Mouse (Mus musculus) R1 (cell line): ENCODE data around the gene Elfn2.

Experiments used
- DNase-seq: peaks from one replicate; pipeline ENCODE4 v3.0.0-alpha.2; 2018; ENCODE audit warnings: low read depth, low spot score

Elfn2 gene

DNA sequence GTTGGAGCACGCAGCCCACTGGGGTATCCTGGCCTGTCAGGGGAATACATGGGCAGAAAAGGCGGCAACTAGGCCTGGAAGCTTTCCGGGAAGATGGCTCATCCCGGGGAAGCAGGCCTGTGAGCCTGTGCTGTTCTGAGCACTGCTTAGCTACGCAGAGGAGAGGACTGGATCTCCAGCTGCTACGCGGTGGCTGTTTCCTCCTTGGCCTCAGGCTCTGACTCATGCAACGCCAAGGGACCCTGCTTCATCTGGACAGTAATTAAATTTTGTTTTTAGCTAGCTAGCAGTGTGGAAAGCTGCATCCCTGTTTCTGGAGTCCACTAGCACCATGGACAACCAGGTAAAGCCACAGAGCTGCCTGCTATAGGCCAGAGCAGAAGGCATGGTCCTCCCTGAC is 36.8 kb downstream of the Elfn2 start:
- DNase-seq, result no peak

DNA sequence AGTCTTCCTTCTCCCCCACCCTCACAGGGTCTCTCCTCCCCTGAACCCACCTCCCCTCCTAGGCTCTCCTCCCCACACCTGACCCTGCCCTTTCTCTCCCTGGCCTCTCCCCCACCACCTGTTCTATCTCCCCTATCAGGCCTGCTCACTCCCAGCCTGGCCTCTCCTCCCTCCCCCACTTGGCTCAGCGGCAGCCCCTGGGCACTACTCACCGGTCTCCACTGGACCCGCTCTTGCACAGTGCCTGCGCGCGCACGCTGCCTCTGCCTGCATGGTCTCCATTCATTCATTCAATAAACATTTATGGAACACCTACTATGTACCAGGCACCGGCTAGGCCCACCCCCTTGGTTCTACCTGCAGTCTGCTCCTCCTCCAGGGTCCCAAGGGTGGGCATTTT is 37.3 kb downstream of the Elfn2 start:
- DNase-seq, result no peak

DNA sequence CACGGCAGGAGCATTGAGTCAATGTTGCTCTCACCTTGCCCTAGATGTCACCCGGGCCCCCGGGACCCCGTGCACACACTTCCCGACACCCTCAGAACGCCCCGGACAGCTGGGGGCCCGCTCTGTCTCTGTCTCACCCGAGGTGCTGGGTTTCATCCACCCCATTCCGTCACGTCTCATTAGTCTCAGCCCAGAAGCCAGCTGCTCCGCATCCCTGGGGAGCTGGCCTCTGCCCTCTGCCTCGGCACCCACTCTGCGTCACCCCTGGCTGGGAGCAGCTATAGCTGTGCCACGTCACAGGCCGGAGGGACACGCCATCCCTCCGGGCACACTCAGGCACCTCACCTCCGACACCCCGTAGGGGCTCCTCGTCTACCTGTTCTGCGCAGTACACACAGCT is 38.3 kb downstream of the Elfn2 start:
- DNase-seq, result no peak

DNA sequence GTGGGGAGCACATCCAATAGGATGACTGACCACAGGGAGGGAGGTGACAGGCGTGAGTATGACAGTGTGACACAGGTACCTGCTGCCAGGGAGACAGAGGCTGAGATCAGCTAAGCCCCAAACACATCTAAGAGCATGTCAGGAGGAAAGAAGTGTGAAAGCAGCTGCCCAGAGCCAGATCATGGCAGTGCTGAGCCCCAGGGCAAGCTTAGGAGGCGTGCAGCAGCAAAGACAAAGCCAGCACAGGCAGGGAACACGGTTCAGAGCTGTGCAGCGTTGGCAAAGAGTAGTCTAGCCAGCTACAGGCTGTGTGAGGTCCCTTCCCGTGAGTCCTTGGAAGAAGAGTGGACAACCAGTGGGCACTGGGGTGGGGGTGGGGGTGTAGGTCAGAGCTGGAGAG is 40.9 kb downstream of the Elfn2 start:
- DNase-seq, result no peak

DNA sequence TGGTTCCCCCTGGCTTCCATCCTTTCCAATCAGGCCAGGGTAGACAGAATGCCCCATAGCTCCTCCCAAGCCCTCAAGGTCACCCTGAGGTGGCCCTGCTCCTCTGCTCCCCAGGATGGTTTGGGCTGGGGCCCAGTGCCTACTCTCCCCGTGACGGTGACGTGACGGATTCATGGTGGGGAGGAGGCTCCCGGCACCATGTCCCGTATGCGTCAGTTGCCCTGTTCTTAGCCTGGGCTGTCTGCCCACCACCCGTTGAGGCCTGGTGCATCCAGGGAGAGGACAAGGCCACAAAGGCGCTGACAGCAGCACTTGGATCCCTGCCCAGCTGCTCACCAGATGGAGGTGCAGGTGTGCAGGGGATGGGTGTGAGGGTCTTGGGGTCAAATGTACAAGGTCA is 41.6 kb downstream of the Elfn2 start:
- DNase-seq, result no peak

DNA sequence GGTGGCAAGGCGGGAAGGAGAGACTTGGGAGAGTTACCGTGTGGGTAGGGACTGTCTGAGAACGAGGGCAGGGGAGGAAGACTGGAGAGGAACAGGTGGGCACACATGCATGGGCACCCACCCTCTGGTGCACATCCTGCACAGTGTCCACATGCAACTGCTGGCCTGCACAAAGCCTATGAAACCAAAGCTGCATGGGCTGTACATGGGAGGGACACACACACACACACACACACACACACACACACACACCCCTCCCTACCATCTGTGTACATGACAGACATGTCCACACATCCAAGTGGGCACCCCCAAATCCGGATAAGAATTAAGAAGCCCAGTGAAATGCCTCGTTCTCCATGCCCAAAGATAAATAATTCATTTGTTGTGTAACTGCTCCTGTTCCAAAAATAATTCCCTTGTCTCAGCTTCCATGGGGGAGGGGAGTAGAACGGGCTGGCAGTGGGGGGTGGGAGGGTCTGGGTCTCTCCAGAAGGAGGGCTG is 43.6 kb downstream of the Elfn2 start:
- DNase-seq, result no peak

DNA sequence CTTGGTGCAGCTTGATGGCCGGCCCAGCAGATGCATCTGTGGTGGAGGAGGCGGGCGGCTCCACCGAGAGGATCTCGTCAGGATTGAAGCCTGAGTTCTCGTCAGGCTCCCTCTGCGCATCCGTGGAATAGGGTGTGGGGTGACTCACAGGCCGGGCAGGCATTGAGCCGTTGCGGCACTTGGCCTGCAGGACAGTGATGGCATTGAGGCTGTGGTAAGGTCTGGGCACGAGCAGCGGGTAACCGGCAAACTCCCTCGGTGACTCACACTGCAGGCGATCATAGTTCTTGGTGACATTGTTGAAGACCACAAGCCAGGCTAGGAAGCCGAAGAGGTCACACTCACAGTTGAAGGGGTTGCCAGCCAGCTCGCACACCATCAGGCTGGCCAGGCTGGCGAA is 45.1 kb downstream of the Elfn2 start:
- DNase-seq, result no peak

DNA sequence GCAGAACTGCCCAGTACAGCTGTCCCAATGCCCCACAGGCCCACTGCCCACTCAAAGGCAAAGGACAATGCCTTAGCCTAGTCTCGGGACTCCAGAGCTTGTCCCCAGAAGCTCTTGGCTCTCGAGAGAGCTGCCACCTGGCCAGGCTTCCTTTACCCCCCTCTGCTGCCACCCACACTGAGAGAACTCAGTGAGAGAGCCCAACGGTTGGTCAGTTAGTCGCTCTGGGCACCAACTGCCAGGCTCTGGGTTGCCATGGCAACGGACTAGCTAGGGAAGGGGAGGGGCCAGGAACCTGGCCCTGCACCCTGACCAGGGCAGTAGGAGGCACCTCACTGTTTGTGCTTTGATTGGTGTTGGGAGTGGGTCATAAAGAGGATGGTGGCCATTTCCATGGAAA is 48.2 kb downstream of the Elfn2 start:
- DNase-seq, result no peak

DNA sequence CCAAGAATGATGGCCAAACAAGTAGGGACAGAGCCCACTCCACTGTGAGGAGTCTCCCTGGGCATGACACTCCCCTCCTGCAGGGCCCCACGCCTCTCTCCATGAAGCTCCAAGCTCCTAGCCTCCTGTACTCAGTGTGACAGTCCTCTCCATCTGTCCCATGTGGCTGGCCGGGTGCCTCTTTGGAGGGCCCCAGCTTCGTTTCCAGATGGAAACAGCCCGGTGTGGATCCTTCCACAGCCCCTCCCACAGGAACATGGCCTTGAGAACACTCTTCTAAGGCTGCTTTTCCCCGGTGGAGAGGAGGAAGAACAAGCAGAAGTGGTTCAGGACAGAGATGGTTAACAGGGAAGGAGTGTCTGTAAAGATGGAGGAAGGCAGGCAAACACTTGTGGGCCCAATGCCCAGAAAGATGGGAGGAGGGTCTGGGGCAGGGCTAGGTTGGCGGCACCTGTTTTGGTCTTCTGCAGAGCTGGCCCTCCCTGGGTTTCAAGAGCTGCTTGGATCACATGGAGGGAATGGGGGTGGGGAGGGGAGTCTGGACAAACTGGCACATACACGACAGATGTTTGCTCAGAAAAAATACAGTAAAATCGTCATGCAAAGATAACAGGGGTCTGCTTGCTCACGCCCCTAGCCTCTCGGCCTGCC is 49.2 kb downstream of the Elfn2 start:
- no peak for DNase-seq

DNA sequence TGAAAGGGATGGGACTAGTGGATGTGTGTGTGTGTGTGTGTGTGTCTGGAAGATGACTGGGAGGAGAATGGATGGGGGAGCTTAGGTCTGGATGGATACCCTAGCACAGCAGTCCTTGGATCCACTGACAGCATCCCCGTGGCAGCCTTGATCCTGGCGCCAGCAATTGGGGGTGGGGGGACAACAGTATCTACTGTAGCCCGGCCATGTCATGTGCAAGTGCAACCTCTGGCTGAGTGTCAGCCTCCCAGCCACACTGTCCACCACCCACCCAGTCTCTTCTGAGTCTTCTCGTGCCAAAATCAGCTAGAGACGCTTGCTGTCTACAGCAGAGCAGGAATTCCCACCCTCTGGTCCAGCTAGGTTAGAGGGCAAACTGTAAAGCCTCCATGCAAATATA is 54.3 kb downstream of the Elfn2 start:
- no peak for DNase-seq

DNA sequence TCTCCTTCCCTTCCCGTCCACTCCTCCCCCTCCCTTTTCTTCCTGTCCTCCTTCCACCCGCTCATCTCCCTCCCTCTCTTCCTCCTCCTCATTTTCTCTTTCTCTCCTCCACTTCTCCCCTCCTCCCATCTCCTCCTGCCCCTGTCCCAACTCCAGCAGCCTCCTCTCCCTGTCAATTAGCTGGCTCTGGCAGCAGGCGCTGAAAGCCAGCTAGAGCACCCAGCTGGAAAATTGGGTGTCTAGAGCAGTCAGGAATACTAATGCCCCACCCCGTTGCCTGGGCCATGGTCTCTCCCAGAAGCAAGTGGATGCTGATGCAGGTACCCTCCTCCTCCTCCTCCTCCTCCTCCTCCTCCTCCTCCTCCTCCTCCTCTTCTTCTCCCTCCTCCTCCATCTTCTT is 67.4 kb downstream of the Elfn2 start:
- no peak for DNase-seq

DNA sequence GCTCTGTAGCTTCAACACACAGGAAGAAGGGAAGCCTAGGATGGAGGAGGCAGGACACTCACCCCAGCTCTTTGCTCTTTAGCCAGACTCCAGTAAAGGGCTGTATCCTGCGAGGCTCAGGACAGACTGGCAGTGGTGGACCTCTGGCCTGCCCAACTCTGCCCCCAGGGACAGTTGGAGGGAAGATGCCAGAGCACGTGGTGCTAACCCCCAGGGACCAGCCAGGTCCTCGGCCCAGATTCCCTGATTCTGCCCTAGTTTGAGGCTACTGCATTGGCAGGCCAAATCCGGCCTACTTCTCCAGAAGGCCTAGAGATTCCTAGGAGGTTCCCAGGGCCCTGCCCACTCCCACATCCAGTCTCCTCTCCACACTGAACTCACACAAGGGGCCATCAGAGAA is 70.8 kb downstream of the Elfn2 start:
- no peak for DNase-seq

DNA sequence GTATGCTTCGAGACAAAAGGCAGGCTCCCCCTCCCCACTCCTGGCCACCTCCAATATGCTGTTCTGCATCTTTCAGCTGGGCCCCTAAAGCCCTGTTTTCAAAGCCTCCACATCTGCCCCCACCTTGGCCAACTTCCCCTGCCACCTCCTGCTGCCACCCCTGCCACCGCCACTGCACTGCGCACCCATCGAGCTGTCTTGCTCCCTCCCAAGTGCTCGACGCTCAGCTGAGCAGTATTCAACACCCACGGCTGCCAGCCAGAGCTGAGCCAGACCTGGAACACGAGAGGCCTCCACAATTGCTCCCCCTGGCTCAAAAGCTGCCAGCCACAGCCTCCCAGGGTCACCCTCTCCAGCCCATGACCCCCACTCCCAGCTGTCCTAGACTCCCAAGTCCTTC is 74.0 kb downstream of the Elfn2 start:
- no peak for DNase-seq

DNA sequence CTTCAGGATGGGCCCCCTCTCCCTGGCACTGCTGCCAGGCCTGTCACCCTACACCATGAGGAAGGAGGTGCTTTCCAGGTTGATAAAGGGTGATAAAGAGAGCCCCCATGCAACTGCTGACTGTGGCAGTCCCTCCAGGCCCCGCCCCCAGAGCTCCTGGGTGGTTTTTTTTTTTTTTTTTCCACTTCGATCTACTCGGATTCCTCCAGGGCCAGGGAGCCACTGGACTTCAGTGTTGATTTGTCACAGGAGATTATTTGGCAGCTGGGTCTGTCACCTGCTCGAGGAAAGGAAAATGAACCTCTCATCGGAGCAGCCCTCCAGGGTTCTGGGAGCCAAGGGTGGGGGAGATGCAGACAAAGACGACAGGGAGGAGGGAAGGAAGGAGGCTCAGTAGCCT is 74.9 kb downstream of the Elfn2 start:
- DNase-seq, result no peak

DNA sequence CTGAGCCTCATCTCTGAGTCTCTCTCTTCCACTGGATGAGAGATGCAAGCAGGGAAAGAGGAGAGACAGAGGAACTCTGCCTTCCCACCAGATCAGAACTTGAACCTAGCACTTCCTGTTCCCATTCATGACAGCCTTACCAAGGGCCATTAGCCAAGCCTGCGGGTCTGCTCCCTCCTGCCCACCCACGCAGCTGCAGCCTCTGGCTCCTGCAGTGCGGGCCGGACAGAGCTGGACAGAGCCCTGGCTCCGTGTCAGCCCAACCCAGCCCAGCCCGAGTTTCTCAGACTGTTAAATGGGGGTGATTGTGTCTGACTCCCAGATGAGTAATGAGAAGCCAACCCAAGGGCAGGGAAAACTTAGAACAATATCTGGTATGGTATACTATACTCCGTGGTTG is 83.3 kb downstream of the Elfn2 start:
- DNase-seq, result no peak

DNA sequence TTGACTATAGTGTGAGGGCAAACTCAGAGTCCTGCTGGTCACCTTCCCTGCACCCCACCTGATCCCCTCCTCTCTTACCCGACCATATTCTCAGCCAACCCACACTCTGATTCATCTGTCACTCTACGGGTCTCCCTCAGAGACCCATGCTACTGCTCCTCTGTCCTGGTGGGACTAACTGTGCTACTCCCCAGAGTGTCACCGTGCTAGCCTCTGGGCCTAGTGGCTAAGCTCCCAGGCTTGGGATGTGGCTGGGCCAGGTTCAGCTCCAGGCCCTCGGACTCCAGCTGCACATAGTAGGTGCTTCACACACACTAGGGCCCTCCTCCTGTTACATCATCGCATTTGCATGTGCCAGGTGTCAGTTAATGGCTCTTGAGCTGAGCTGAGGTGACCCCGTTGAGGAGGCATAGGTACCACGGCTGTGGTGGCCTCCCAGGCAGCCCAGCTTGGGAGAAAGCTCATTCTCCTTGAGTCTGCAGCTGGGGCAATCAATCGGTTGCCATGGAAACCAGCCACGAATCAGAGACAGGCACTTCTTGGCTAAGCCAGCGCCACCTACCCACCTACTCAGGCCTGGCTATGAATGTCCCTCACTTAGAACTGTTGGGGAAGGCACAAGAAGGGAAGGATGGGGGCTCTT is 84.4 kb downstream of the Elfn2 start:
- DNase-seq, result peak; percentile 72

DNA sequence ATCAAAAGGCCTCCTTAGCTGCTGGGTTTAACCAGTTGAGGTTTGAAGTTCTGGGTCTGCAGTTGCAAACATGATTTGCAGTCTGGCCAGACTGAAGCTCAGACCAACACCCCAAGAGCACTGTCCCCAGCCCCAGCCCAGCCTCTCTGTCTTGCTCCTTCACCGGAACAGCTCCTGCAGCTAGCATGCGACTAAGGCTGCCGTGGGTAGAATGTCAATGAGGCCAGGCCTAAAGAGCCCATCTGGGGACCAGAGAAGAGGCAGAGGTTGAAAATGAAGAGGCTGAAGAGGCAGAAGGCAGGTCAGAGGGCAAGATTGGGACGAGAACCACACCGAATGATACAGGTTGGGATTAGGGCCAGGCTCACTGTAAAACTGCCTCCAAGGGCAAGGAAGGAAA is 85.2 kb downstream of the Elfn2 start:
- DNase-seq, result no peak

DNA sequence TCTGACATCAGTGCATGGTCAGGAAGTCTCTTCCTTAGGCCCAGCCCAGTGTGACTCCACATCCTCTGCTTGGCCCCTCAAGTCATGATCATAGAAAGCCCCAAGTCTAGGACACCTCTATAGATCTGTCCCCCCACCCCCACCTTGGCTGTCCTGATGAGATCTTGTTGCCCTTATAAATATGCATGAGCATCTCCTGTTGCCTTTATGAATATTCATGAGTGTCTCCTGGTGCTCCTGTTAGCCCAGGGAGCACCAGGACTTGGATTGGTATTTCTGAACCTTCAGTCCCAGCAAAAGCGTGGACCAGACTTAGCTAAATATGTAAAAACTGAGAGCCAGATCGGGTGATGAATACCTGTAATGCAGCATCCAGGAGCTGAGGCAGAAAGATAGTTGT is 86.2 kb downstream of the Elfn2 start:
- DNase-seq, result peak; percentile 11

DNA sequence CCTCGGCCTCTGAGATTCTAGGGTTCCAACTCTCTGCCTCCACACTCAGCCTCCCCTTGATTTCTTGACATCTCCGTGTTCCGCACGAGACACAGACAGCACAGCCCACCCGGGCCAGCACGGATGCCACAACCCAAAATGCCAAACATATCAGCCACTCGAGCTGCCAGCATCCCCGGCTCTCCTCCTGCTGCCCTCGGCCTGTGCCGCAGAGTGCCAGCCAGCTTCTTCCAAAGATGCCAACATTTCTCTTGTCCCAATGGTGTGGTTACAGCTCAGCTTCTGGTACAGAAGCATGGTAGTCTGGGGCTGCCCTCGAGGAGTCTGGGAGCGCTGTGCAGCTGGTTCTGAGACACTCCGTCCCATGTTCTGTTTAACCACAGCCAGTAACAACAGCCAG is 92.3 kb downstream of the Elfn2 start:
- DNase-seq, result no peak

DNA sequence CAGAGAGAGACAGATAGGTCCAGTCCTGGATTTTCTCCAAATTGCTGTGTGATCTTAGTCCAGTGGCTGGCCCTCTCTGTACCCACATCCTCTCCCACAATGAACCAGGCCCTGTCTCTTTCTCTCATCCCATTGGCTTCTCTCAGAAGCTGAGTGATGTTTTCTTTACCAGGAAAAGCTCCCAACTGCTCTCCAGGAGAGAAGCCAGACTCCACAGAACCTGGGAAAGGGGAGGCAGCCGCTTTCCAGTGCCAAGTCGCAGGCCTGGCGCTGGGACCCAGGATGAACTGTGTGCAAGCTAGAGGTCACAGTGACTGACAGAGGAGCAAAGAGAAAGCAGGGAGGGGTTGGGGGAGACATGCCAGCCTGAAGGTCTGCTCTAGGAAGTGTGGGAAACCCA is 93.6 kb downstream of the Elfn2 start:
- no peak for DNase-seq

DNA sequence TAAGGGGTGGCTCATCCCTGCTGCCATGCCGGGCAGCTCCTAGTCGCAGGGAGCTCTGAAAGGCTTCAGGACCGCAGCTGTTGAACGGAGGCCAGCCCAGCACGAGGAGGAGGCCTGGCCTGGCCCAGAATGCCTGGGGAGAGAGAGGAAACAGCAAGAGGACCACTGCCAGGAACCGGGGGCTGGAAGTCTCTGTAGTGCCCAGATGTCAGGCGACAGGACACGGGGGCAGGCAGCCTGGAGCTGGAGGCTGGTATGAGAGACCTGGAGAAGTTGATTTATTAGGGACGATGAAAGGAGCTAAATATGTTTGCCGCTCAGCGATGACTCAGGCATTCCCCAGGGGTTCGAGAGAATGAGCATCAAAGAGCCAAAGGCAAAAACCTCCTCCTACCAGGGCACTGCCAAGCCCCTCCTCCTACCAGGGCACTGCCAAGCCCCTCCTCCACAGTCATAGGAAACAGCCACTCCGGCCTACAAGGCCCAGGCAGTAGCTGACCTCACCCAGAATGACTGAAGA is 94.1 kb downstream of the Elfn2 start:
- DNase-seq, result no peak

DNA sequence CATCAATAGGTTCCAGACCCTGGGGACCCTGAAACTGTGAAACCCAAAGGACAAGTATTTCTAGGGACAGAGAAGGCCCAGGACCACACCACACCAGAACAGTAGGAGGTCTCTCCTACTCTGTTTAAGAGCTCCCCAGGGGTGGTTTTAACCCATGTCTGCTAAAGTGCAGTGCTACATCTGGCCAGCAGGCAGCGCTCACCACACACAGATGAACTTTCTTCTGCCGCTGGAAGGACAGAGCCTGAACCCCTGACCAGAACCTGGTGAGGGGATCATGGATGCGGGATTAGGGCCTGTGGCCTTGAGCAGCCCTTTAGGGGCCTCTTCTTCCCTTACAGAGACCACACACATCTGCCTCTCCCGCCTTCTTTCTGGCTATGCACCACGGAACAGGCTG is 95.1 kb downstream of the Elfn2 start:
- DNase-seq, result peak; percentile 65
